Mouse (Mus musculus): ENCODE data around the gene Pask. TPM values are rescaled to one million over a fixed set of nuclear protein-coding genes. Genes with fewer than 3 reads are reported as not detected.

Pask gene
- polyA plus RNA-seq, 1 experiment from 2014 or later: 19.7 TPM

DNA sequence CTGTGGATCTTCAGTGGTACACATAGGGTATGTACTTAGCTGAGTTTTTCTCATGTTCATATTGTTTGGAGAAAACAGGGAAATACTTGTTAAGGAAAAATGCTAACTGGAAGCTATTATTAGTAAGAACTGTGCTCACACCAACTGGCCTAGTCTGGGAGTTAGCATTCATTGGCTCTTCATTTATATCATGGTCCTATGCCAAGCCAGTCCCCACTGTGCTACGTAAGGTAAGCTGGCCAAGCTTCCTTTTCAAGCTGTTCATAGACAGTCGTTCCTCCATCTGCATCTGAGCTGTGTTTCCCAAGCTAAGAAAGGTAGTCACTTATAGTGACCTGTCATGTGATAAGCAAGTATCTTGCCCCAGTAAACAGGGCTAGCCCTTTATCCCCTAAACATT lies 9.4 kb upstream of the Pask start:
- Histone ChIP-seq H3K4me1 (ENCODE audit: control insufficient read depth, insufficient read depth, low read length) (no peaks in the 10 kb centered on the region), H3K4me2 (ENCODE audit: low read depth, low read length) (no peak overlapping the region), H3K27ac (replicated peaks; ENCODE audit: low read depth, low read length) (no peak overlapping the region), H3K9me3 (replicated peaks; ENCODE audit: control insufficient read depth, low read length) (no peaks in the 10 kb centered on the region), H3K36me3 (replicated peaks; ENCODE audit: control insufficient read depth, insufficient read depth, low read depth, low read length) (peaks cover 10% of the 10 kb centered on the region), H3K27me3 (ENCODE audit: control insufficient read depth, insufficient read depth, low read length) (no peaks in the 10 kb centered on the region), H3K9ac (replicated peaks; ENCODE audit: low read length) (no peak overlapping the region), H3K4me3 (ENCODE audit: low read depth, low read length) (no peak overlapping the region)
- ATAC-seq (replicated peaks; ENCODE audit: insufficient number of reproducible peaks, low FRiP score, low TSS enrichment, low read depth): no peak
- whole genome bisulfite sequencing: 93% methylated on average over 2 of the region's 2 CpGs
- no peak for DNase-seq (ENCODE audit: low spot score)

DNA sequence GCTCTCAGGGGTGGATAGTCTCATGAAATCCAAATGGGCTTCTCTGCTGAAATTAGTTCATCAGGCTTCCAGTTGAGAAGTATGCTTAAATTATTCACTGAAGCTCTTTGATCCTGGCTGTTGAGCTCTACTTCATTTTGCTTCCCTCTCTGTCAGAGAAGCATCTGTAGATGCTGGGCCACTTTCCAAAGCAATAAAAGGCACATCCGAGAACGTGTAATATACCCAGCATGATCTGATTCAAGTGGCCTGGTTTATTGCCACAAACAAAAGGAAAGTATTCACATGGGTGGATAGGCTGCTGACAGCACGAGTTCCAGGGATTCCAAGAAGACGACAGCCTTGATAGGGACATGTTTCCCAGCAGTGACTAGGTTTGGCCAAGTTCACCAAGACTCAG lies 6.4 kb upstream of the Pask start:
- H3K27ac ChIP-seq (replicated peaks; ENCODE audit: low read depth, low read length): no peak overlapping the region
- ATAC-seq (replicated peaks; ENCODE audit: insufficient number of reproducible peaks, low FRiP score, low TSS enrichment, low read depth) (no peak), DNase-seq (ENCODE audit: low spot score) (no peak)
- no peaks in the 10 kb centered on the region for H3K27me3 ChIP-seq (ENCODE audit: control insufficient read depth, insufficient read depth, low read length)
- H3K4me1 ChIP-seq (ENCODE audit: control insufficient read depth, insufficient read depth, low read length): no peaks in the 10 kb centered on the region
- no peak overlapping the region for H3K9ac ChIP-seq (replicated peaks; ENCODE audit: low read length)
- H3K9me3 ChIP-seq (replicated peaks; ENCODE audit: control insufficient read depth, low read length): no peaks in the 10 kb centered on the region
- H3K4me2 ChIP-seq (ENCODE audit: low read depth, low read length): no peak overlapping the region
- H3K36me3 ChIP-seq (replicated peaks; ENCODE audit: control insufficient read depth, insufficient read depth, low read depth, low read length): peaks cover 10% of the 10 kb centered on the region
- no peak overlapping the region for H3K4me3 ChIP-seq (ENCODE audit: low read depth, low read length)
- 81% methylated on average over 4 of the region's 4 CpGs for WGBS

DNA sequence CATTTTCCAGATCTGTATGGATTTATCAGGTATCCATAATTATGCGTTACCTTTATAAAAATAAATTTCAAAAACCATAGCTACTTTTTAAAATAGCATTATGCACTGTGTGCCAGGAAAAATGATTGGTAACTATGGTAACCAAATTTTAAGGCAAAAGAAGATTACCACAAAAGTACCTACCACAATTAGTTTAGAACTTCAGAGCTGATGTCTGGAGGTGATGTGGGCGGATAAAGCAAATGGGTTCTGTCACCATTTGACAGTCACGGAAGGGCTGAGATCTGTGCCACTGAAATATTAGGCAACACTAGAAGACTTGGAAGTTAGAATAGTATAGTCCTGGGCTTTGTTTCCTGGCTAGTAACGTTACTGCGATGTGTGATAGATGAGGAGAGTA lies 3.9 kb upstream of the Pask start:
- Histone ChIP-seq H3K9me3 (replicated peaks; ENCODE audit: control insufficient read depth, low read length) (no peaks in the 10 kb centered on the region), H3K27me3 (ENCODE audit: control insufficient read depth, insufficient read depth, low read length) (no peaks in the 10 kb centered on the region), H3K27ac (replicated peaks; ENCODE audit: low read depth, low read length) (no peak overlapping the region), H3K9ac (replicated peaks; ENCODE audit: low read length) (no peak overlapping the region), H3K4me3 (ENCODE audit: low read depth, low read length) (no peak overlapping the region), H3K36me3 (replicated peaks; ENCODE audit: control insufficient read depth, insufficient read depth, low read depth, low read length) (peaks cover 5% of the 10 kb centered on the region), H3K4me1 (ENCODE audit: control insufficient read depth, insufficient read depth, low read length) (peaks cover 3% of the 10 kb centered on the region), H3K4me2 (ENCODE audit: low read depth, low read length) (no peak overlapping the region)
- DNase-seq (ENCODE audit: low spot score): no peak
- WGBS: 93% methylated on average over 5 of the region's 5 CpGs
- no peak for ATAC-seq (replicated peaks; ENCODE audit: insufficient number of reproducible peaks, low FRiP score, low TSS enrichment, low read depth)

DNA sequence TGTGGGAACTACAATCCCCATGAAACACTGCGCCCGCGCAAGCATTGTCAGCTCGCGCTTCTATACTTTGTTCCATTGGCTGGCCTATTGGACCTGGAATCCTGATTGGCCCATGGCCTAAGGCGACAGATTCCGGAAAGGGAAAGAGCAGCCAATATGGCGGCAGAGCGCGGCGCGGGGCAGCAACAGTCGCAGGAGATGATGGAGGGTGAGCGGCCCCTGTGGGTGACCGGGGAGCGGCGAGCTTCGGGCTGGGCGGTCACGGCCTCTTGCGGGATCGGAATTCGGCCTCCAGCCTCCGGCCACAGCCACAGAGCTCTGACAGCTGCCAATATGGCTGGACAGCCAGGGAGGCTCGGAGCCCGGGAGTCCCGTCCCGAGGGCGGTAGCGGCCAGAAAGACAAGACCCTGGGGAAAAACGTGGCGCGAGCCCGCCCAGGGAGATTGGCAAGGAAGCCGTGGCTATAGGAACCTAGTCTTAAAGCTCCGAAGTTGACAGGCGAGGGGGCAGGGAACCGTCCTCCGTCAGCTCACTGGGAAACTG lies 294 bp upstream of the Pask start:
- Histone ChIP-seq H3K4me3 (ENCODE audit: low read depth, low read length) (peak overlapping the region; percentile 87), H3K36me3 (replicated peaks; ENCODE audit: control insufficient read depth, insufficient read depth, low read depth, low read length) (peaks cover 2% of the 10 kb centered on the region), H3K9me3 (replicated peaks; ENCODE audit: control insufficient read depth, low read length) (no peaks in the 10 kb centered on the region), H3K4me1 (ENCODE audit: control insufficient read depth, insufficient read depth, low read length) (peaks cover 3% of the 10 kb centered on the region), H3K27ac (replicated peaks; ENCODE audit: low read depth, low read length) (no peak overlapping the region), H3K9ac (replicated peaks; ENCODE audit: low read length) (peak overlapping the region; percentile 82), H3K27me3 (ENCODE audit: control insufficient read depth, insufficient read depth, low read length) (no peaks in the 10 kb centered on the region), H3K4me2 (ENCODE audit: low read depth, low read length) (peak overlapping the region; percentile 69)
- ATAC-seq (replicated peaks; ENCODE audit: insufficient number of reproducible peaks, low FRiP score, low TSS enrichment, low read depth) (peak; percentile 97), DNase-seq (ENCODE audit: low spot score) (peak; percentile 98)
- WGBS: 0% methylated on average over 39 of the region's 39 CpGs

DNA sequence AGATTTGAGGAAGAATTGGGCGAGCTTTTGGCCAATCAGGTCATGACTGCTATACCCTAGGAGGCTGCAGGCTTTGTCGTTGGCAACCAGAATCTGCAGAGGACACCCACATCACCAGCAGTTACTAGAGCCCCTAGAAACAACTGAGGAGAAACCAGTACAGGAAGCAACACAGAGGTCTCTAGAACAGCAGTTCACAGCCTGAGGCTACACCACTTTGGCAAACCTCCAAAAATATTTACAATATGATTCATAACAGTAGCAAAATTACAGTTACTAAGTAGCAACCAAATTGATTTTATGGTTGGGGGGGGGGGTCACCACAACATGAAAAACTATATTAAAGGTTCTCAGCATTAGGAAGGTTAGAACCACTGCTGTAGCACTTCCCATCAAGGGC lies 8.7 kb downstream of the Pask start:
- ATAC-seq (replicated peaks; ENCODE audit: insufficient number of reproducible peaks, low FRiP score, low TSS enrichment, low read depth): no peak
- no peak overlapping the region for H3K27ac ChIP-seq (replicated peaks; ENCODE audit: low read depth, low read length)
- H3K27me3 ChIP-seq (ENCODE audit: control insufficient read depth, insufficient read depth, low read length): no peaks in the 10 kb centered on the region
- no peaks in the 10 kb centered on the region for H3K9me3 ChIP-seq (replicated peaks; ENCODE audit: control insufficient read depth, low read length)
- H3K4me2 ChIP-seq (ENCODE audit: low read depth, low read length): no peak overlapping the region
- 76% methylated on average over 2 of the region's 2 CpGs for WGBS
- no peak overlapping the region for H3K9ac ChIP-seq (replicated peaks; ENCODE audit: low read length)
- no peaks in the 10 kb centered on the region for H3K36me3 ChIP-seq (replicated peaks; ENCODE audit: control insufficient read depth, insufficient read depth, low read depth, low read length)
- no peaks in the 10 kb centered on the region for H3K4me1 ChIP-seq (ENCODE audit: control insufficient read depth, insufficient read depth, low read length)
- no peak for DNase-seq (ENCODE audit: low spot score)
- no peak overlapping the region for H3K4me3 ChIP-seq (ENCODE audit: low read depth, low read length)

DNA sequence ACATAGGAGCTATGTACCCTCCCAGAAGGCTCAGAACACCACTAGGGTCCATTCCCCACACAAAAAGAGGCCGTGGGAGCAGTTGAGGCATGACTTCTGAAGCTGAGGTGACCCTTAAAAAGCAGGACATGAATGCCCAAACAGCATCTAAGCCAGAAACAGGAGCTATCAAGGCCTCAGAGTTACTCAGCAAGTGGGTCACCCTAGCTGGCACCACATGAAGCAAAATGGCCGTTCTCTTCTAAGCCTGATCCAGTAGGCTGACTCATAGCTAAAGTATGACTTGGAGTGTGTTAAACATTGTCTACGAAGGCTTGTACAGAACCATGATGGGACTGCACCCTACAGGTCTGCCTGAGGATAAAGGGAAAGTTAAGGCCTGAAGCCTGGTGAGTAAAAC lies 16.8 kb downstream of the Pask start:
- H3K36me3 ChIP-seq (replicated peaks; ENCODE audit: control insufficient read depth, insufficient read depth, low read depth, low read length): peaks cover 3% of the 10 kb centered on the region
- no peak overlapping the region for H3K27ac ChIP-seq (replicated peaks; ENCODE audit: low read depth, low read length)
- no peak for DNase-seq (ENCODE audit: low spot score)
- no peak overlapping the region for H3K4me3 ChIP-seq (ENCODE audit: low read depth, low read length)
- no peaks in the 10 kb centered on the region for H3K27me3 ChIP-seq (ENCODE audit: control insufficient read depth, insufficient read depth, low read length)
- no peak for ATAC-seq (replicated peaks; ENCODE audit: insufficient number of reproducible peaks, low FRiP score, low TSS enrichment, low read depth)
- no peaks in the 10 kb centered on the region for H3K9me3 ChIP-seq (replicated peaks; ENCODE audit: control insufficient read depth, low read length)
- 91% methylated on average over 3 of the region's 3 CpGs for WGBS
- H3K4me2 ChIP-seq (ENCODE audit: low read depth, low read length): no peak overlapping the region
- no peak overlapping the region for H3K9ac ChIP-seq (replicated peaks; ENCODE audit: low read length)
- H3K4me1 ChIP-seq (ENCODE audit: control insufficient read depth, insufficient read depth, low read length): no peaks in the 10 kb centered on the region

DNA sequence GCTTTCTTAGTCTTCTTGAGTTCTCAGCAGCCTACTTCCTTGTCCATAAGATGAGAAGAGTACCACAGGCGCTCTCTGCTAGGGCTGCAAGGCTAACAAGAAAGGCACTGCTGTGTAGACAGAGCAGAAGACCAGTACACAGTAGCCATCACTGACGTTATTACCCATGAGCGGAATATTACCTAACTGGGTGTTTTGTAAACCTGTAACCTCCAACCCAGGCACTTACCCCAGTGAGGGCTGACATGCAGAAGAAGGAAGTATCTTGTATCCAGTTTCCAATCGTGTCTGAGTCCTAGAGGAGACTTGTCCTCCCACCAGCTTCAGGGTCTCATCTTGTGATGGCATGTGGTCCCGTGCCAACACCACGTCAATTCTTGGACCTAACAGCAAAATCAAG lies 19.3 kb downstream of the Pask start:
- no peaks in the 10 kb centered on the region for H3K9me3 ChIP-seq (replicated peaks; ENCODE audit: control insufficient read depth, low read length)
- ATAC-seq (replicated peaks; ENCODE audit: insufficient number of reproducible peaks, low FRiP score, low TSS enrichment, low read depth) (no peak), DNase-seq (ENCODE audit: low spot score) (no peak)
- 87% methylated on average over 6 of the region's 6 CpGs for WGBS
- H3K9ac ChIP-seq (replicated peaks; ENCODE audit: low read length): no peak overlapping the region
- no peaks in the 10 kb centered on the region for H3K27me3 ChIP-seq (ENCODE audit: control insufficient read depth, insufficient read depth, low read length)
- no peak overlapping the region for H3K27ac ChIP-seq (replicated peaks; ENCODE audit: low read depth, low read length)
- no peak overlapping the region for H3K4me2 ChIP-seq (ENCODE audit: low read depth, low read length)
- H3K4me1 ChIP-seq (ENCODE audit: control insufficient read depth, insufficient read depth, low read length): no peaks in the 10 kb centered on the region
- peaks cover 7% of the 10 kb centered on the region for H3K36me3 ChIP-seq (replicated peaks; ENCODE audit: control insufficient read depth, insufficient read depth, low read depth, low read length)
- H3K4me3 ChIP-seq (ENCODE audit: low read depth, low read length): no peak overlapping the region

DNA sequence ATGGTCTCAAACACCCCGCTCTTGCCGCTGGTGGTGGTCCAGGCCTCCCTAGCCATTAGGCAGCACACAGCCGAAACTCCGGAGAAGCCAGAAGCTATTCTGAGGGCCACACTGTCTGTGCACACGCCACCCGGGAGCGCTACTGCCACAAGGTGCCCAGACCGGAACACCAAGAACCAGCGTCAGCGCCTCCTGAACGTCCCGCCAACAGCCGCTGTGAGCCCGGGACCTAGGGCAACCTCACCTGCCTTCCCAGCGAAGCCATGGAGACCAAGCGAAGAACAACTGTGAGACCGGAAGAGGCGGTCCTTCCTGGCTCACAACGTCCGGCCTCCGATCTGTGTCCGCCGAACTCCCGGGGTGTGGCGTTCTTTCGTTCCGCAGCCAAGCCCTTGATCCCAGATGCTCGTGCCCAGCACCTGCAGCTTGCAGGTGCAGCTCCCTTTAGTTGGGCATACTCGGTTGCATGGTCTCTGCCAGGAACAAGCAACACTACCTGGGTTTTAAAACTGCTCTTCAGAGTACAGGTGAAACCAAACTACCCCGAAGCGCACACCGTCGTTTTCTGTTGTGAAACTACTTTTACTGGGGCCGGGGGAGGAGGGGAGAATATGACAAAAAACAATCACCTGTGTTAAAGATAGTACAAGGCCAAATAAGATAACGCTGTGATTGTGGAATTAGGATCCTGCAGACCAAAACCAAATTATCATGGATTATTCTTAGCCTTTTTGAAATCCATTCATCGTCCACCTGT lies 37.5 kb downstream of the Pask start, which contains the start of gene Mterf4:
Gene Mterf4 (minus strand): TSS at position 335 of the 757 bp plus-strand sequence.
- DNase-seq (ENCODE audit: low spot score): peak; percentile 89

More for the DNA sequence above, 37.5 kb downstream of the Pask start, which contains the start of gene Mterf4:
- Histone ChIP-seq H3K27me3 (ENCODE audit: control insufficient read depth, insufficient read depth, low read length) (no peaks in the 10 kb centered on the region), H3K9me3 (replicated peaks; ENCODE audit: control insufficient read depth, low read length) (no peaks in the 10 kb centered on the region), H3K4me2 (ENCODE audit: low read depth, low read length) (peak within 1 kb of the TSS; percentile 75), H3K27ac (replicated peaks; ENCODE audit: low read depth, low read length) (0 out of 2 replicates have a peak within 1 kb of the TSS, but pooled peaks have one; percentile 20), H3K4me3 (ENCODE audit: low read depth, low read length) (peak within 1 kb of the TSS; percentile 85), H3K4me1 (ENCODE audit: control insufficient read depth, insufficient read depth, low read length) (no peaks in the 10 kb centered on the region), H3K36me3 (replicated peaks; ENCODE audit: control insufficient read depth, insufficient read depth, low read depth, low read length) (peaks cover 6% of the 10 kb centered on the region), H3K9ac (replicated peaks; ENCODE audit: low read length) (peak within 1 kb of the TSS; percentile 85)
- WGBS: 8% methylated on average over 36 of the region's 36 CpGs
- peak; percentile 88 for ATAC-seq (replicated peaks; ENCODE audit: insufficient number of reproducible peaks, low FRiP score, low TSS enrichment, low read depth)
